Mouse (Mus musculus): ENCODE data around the gene Dmd. TPM values are rescaled to one million over a fixed set of nuclear protein-coding genes. Genes with fewer than 3 reads are reported as not detected.

Gene Dmd
- 29.8 and 34.2 TPM in 2 replicates for total RNA-seq (2012; rRNA removed)

DNA sequence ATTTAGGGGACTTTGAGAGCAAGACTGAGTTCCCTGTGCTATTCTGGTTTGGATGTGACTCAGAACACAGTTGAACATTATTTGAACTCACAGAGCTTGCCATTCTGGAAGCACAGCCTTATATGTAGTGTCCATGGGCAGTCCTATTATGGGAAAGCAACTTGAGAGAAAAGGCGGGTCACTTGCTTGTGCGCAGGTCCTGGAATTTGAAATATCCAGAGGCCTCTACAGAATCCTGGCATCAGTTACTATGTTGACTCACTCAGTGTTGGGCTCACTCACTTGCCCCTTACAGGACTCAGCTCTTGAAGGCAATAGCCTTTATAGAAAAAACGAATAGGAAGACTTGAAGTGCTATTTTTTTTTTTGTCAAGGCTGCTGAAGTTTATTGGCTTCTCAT lies at the start of gene Dmd:
Gene Dmd, plus strand, starts transcription at position 241 of the 400 bp plus-strand sequence.
- in situ Hi-C loops (cut with MboI; ENCODE audit: low sequenced_read_pairs in 2 of 2, unreplicated experiment in 2 of 2) = no loop called here
- Histone ChIP-seq H3K4me1 (ENCODE audit: control insufficient read depth in 2 of 2, insufficient read depth in 2 of 2, low read length in 2 of 2, poor library complexity in 1 of 2) (no peaks in the 10 kb centered on the region), H3K4me3 (ENCODE audit: insufficient read depth in 1 of 2, low read depth in 1 of 2, low read length in 2 of 2, poor library complexity in 1 of 2, severe bottlenecking in 1 of 2) (no peak within 1 kb of the TSS), H3K9ac (ENCODE audit: insufficient read depth, low read depth, low read length, poor library complexity, severe bottlenecking) (no peak within 1 kb of the TSS), H3K9me3 (ENCODE audit: control insufficient read depth, insufficient read depth, low read depth, low read length) (no peaks in the 10 kb centered on the region), H3K36me3 (ENCODE audit: control insufficient read depth, insufficient read depth, low read length, poor library complexity, severe bottlenecking) (no peaks in the 10 kb centered on the region), H3K27ac (ENCODE audit: insufficient read depth, low read depth, low read length, poor library complexity, severe bottlenecking) (no peak within 1 kb of the TSS)
- DNase-seq (ENCODE audit: low read depth, low spot score) = no peak
- TF ChIP-seq ZC3H11A (IDR thresholded peaks at IDR 0.05; ENCODE audit: borderline replicate concordance, low read depth, low read length) (no peak), CHD2 (IDR thresholded peaks at IDR 0.05; ENCODE audit: low read depth, low read length) (no peak), MAFK (IDR thresholded peaks at IDR 0.05; ENCODE audit: insufficient read depth, low read depth, low read length) (no peak), ZNF384 (IDR thresholded peaks at IDR 0.05; ENCODE audit: low read depth, low read length) (no peak), HCFC1 (IDR thresholded peaks at IDR 0.05; ENCODE audit: borderline replicate concordance, insufficient read depth, low read length) (no peak)

DNA sequence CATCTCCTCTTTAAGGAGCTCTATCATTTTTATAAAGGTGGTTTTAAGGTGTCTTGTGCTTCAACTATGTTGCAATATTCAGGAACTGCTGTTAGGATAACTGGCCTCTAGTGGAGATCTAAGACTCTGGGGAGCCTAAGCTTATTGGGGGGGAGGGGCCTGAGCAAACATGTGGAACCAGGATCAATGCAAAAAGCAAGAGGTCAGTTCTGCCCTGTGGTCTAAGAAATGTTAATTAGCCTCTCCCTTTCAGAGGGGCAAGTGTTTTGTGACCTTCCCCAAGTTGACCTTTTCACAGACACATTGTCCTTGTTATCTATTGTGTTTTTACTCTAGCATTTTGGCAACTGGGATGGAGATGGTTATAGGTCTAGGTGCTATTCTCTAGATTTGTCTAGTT lies 47.2 kb upstream of the Dmd start:
- no peak for TF ChIP-seq HCFC1 (IDR thresholded peaks at IDR 0.05; ENCODE audit: borderline replicate concordance, insufficient read depth, low read length)
- TF ChIP-seq ZC3H11A (IDR thresholded peaks at IDR 0.05; ENCODE audit: borderline replicate concordance, low read depth, low read length) = no peak
- TF ChIP-seq CHD2 (IDR thresholded peaks at IDR 0.05; ENCODE audit: low read depth, low read length) = no peak
- no peak for TF ChIP-seq MAFK (IDR thresholded peaks at IDR 0.05; ENCODE audit: insufficient read depth, low read depth, low read length)
- no peak for TF ChIP-seq ZNF384 (IDR thresholded peaks at IDR 0.05; ENCODE audit: low read depth, low read length)
- H3K27ac ChIP-seq (ENCODE audit: insufficient read depth, low read depth, low read length, poor library complexity, severe bottlenecking) = no peak overlapping the region; the same call in 1 of the 2 replicates
- peaks cover 0 to 3% of the 10 kb centered on the region in 2 experiments; a peak in 1 of 4 replicates for H3K4me1 ChIP-seq (ENCODE audit: control insufficient read depth in 2 of 2, insufficient read depth in 2 of 2, low read length in 2 of 2, poor library complexity in 1 of 2)
- H3K36me3 ChIP-seq (ENCODE audit: control insufficient read depth, insufficient read depth, low read length, poor library complexity, severe bottlenecking) = no peaks in the 10 kb centered on the region
- H3K9me3 ChIP-seq (ENCODE audit: control insufficient read depth, insufficient read depth, low read depth, low read length) = no peaks in the 10 kb centered on the region
- in situ Hi-C loops (cut with MboI; ENCODE audit: low sequenced_read_pairs in 2 of 2, unreplicated experiment in 2 of 2) = no loop called here
- H3K4me3 ChIP-seq (ENCODE audit: insufficient read depth in 1 of 2, low read depth in 1 of 2, low read length in 2 of 2, poor library complexity in 1 of 2, severe bottlenecking in 1 of 2) = no peak overlapping the region
- H3K9ac ChIP-seq (ENCODE audit: insufficient read depth, low read depth, low read length, poor library complexity, severe bottlenecking) = no peak overlapping the region
- no peak for DNase-seq (ENCODE audit: low read depth, low spot score)

DNA sequence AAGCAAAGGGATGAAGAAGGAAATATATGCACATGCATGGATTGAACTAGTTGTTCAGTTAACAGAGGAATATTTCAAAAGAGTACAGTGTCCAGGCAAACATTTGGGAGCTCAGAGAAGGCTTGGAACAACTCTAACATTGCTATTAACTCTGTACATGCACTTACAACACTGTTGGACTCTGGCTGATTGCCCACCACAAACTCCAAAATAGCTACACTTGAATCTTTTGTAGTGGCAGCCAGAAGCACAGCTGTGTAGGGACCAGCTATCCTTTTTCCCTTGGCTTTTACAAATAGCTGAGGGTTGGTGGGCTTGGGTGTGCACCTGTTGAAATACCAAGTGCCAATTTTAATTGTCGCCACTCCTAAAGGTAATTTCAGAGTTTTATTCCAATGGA lies 39.0 kb downstream of the Dmd start:
- DNase-seq (ENCODE audit: low read depth, low spot score) = no peak
- H3K36me3 ChIP-seq (ENCODE audit: control insufficient read depth, insufficient read depth, low read length, poor library complexity, severe bottlenecking) = no peaks in the 10 kb centered on the region
- no peak overlapping the region for H3K4me3 ChIP-seq (ENCODE audit: insufficient read depth in 1 of 2, low read depth in 1 of 2, low read length in 2 of 2, poor library complexity in 1 of 2, severe bottlenecking in 1 of 2)
- TF ChIP-seq HCFC1 (IDR thresholded peaks at IDR 0.05; ENCODE audit: borderline replicate concordance, insufficient read depth, low read length) (no peak), ZC3H11A (IDR thresholded peaks at IDR 0.05; ENCODE audit: borderline replicate concordance, low read depth, low read length) (no peak), ZNF384 (IDR thresholded peaks at IDR 0.05; ENCODE audit: low read depth, low read length) (no peak), MAFK (IDR thresholded peaks at IDR 0.05; ENCODE audit: insufficient read depth, low read depth, low read length) (no peak), CHD2 (IDR thresholded peaks at IDR 0.05; ENCODE audit: low read depth, low read length) (no peak)
- H3K9ac ChIP-seq (ENCODE audit: insufficient read depth, low read depth, low read length, poor library complexity, severe bottlenecking) = no peak overlapping the region
- in situ Hi-C loops (cut with MboI; ENCODE audit: low sequenced_read_pairs in 2 of 2, unreplicated experiment in 2 of 2) = no loop called here
- no peak overlapping the region for H3K27ac ChIP-seq (ENCODE audit: insufficient read depth, low read depth, low read length, poor library complexity, severe bottlenecking)
- no peaks in the 10 kb centered on the region for H3K4me1 ChIP-seq (ENCODE audit: control insufficient read depth in 2 of 2, insufficient read depth in 2 of 2, low read length in 2 of 2, poor library complexity in 1 of 2)
- H3K9me3 ChIP-seq (ENCODE audit: control insufficient read depth, insufficient read depth, low read depth, low read length) = no peaks in the 10 kb centered on the region

DNA sequence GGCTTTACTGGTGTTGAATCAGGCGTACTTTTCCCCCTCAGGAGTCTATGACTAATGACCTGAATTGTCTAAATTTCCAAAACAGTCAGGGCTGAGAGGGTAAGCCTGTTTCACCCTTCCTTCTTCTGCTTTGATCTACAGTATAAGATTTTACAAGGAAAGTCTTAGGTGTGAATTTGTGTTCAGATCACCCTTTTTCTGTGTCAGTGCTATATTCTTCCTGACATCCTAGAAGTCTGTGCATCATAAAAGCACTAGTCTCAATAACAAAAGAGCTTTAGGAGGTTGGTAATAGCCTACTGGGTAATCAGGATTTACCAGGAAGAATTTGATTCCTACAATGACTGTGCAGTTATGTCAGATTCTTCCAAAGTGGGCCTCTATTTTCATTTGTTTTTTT lies 101.5 kb downstream of the Dmd start:
- no peaks in the 10 kb centered on the region for H3K9me3 ChIP-seq (ENCODE audit: control insufficient read depth, insufficient read depth, low read depth, low read length)
- in situ Hi-C loops (cut with MboI; ENCODE audit: low sequenced_read_pairs in 2 of 2, unreplicated experiment in 2 of 2) = no loop called here
- TF ChIP-seq ZNF384 (IDR thresholded peaks at IDR 0.05; ENCODE audit: low read depth, low read length) = no peak
- peak; percentile 63 for TF ChIP-seq MAFK (IDR thresholded peaks at IDR 0.05; ENCODE audit: insufficient read depth, low read depth, low read length)
- no peak for TF ChIP-seq HCFC1 (IDR thresholded peaks at IDR 0.05; ENCODE audit: borderline replicate concordance, insufficient read depth, low read length)
- TF ChIP-seq CHD2 (IDR thresholded peaks at IDR 0.05; ENCODE audit: low read depth, low read length) = no peak
- TF ChIP-seq ZC3H11A (IDR thresholded peaks at IDR 0.05; ENCODE audit: borderline replicate concordance, low read depth, low read length) = no peak
- no peaks in the 10 kb centered on the region for H3K36me3 ChIP-seq (ENCODE audit: control insufficient read depth, insufficient read depth, low read length, poor library complexity, severe bottlenecking)
- H3K27ac ChIP-seq (ENCODE audit: insufficient read depth, low read depth, low read length, poor library complexity, severe bottlenecking) = no peak overlapping the region
- peak; percentile 8 for DNase-seq (ENCODE audit: low read depth, low spot score)
- no peak overlapping the region for H3K9ac ChIP-seq (ENCODE audit: insufficient read depth, low read depth, low read length, poor library complexity, severe bottlenecking)
- H3K4me3 ChIP-seq (ENCODE audit: insufficient read depth in 1 of 2, low read depth in 1 of 2, low read length in 2 of 2, poor library complexity in 1 of 2, severe bottlenecking in 1 of 2) = no peak overlapping the region
- no peaks in the 10 kb centered on the region for H3K4me1 ChIP-seq (ENCODE audit: control insufficient read depth in 2 of 2, insufficient read depth in 2 of 2, low read length in 2 of 2, poor library complexity in 1 of 2)
